Mouse (Mus musculus) adrenal gland, postnatal 25 days (tissue): Measurements from ENCODE around the gene Fam178b. TPM values are rescaled to one million over a fixed set of nuclear protein-coding genes. Genes with fewer than 3 reads are reported as not detected.

Experiments
- DNase-seq: peaks from one replicate; pipeline ENCODE4 v3.0.0; 2021; ENCODE audit warnings: mixed read lengths
- total RNA-seq: library from RNA; stranded (reverse); gene quantifications from 2 replicates; pipeline ENCODE4 v1.2.3, GENCODE M21; 2021

Gene Fam178b
- total RNA-seq, 1 experiment from 2014 or later: 0.67 TPM

DNA sequence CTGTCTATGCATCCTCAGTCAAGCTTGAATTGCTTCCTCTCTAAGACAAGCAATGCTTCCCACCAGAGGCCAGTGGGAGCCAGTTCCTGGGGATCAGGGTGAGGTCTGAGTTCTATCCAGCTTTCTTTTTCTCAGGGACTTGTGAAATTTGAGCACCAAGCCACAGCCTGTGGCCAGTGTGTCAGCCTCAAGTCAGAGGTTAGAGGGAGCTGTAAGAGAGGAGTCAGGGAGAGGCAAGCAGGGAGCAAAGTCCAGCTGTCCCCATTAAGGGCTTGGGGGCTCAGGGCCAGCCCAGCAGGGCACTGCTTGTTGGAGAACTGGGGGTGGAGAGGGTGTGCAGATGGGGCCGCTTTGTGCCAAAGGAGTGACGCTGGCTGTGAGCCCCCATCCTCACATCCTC lies 119.8 kb downstream of the Fam178b start:
- DNase-seq: no peak

DNA sequence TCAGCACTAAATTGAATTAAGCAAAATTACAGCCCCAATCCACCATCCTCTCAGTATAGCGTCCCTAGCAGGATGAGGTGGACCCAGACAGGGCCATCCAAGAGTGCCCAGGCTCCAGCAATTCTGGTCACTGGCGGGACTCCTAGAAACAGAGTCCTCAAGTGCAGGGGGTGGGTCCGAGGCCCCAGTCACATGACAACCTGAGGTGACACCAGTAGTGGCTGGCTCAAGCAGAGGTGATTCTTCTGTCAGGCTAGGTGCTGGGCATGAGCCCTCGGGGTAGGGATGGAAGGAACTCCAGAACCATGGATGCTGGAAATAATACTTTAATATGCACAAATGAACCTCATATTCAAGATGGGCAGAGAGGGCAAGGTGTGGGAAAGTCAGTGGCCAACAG lies 120.6 kb downstream of the Fam178b start:
- DNase-seq: no peak

DNA sequence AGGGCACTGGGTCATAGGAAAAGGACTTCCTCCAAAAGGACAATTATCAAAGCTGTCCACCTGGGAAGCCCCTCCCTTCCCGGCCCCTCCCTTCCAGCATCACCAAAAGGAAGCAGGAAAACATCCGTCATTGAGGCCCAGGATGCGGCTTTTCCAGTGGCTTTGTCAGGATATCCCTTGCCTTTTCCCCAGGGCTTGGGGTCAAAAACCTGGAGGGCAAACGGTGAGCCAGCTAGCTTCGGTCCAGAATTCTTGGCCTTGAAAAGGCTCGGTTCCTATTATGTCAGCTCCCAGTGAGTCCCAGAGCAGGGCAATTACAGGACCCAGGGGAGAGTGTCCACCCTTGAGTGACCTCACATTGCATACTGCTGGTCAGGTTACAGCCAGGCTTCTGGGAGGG lies 122.1 kb downstream of the Fam178b start:
- no peak for DNase-seq

DNA sequence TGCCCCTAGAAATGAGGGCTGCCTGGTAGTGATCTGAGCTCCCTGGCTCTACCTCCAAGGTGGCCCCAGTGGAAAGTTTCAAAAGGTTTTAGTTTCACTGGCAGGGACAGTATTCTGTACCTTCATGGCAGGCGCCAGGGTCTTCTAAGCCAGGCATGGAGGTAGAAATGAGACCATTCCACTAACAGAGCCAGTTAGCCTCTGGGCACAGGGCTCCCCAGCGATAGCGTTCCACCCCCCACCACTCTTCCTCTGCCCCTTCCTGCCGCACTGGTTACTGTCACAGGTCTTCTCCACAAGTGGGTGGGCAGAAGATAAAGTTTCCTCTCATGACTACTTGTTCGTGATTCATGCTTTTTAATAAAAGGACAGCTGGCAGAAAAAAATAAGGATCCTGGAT lies 123.1 kb downstream of the Fam178b start:
- no peak for DNase-seq

DNA sequence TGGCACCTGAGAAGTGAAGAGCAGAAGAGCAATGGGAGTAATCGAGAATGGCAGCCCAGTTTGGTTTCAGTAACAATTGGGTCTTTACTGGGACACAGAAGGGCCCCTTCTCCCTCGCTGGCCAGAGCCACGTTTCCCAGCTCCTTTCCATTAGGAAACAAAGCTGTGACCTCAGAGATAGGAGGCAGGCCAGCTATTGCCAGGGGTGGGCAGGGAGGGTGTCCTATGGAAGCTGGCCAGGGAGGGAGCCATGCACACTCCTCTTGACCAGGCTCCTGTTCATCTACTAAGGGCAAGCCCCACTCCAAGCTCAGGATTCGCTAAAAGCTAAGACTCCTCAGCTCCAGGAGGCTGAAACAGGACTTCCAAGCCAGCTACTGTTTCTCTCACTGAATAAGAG lies 123.7 kb downstream of the Fam178b start:
- DNase-seq: no peak

DNA sequence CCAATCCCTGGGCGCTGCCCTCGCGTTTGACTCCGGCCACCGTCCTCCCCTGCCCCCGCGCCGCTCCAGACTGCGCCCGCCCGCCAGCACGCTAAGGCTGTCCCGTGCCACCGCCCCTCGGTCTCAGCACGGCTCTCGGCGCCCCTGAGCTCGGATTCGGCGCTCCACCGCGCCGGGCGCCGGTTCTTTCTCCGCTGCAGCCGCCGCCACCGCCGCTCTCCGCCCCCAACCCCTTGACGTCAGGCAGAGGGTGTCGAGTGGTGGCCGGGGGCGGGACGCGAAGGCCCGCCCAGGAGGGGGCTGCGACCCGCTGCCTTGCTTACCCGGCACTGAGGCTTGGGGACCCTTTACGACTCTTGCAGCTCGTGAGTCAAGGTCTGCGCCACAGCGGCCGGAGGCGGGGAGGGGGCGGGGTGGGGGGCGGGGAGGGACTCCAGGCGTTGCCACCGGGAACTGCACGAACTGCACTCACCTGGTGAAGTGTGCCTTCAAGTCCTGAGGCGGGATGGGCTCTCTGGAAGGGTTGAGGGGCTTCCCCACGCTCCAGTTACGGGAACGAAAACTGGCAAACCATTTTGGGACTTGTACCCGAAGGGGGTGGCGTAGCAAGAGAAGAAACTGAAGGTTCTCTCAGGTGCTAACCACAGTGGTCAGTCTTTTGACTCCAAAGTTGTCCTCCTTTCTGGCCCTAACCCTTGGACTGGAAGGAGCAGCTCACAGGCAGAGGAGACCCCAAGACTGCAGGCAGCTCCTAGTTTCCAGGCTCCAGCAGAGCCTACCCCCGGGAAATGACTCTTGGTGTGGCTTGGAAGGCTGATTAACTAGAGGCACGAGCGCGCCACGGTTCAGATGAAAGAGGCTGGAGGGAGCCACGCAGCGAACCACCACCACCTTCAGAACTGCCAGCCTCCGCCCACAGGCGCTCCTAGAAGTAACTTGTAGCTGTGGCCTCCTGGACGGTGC lies 124.7 kb downstream of the Fam178b start, which contains the start of gene Sema4c:
Sema4c (minus strand) TSS at position 319 of the 963 bp plus-strand sequence.
- peak; percentile 79 for DNase-seq

DNA sequence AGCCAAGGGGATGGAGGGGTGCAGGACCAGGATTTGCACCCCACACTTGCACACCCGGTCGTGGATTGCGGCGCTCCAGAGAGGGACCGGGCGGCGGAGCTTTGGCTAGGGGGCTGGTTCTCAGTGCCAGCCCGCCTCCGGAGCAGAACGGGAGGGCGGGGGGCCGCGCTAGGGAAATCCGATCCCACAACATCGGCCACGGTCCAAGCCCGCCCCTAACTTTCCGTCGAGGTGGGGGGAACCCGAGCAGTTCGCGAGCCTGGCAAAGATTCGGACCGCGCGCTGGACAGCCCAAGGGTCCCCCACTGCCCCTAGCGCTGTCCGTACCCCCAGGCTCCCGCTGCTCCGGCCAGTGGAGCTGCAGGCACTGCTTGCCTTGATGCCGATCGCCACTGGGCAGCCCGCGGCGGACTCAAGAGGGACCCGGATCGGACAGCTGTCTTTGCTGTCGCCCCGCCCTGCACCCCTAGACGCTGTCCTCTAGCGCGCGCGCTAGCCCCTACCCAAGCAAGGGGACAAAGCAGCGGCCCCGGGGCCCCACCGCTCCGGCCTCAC lies 125.4 kb downstream of the Fam178b start:
- peak; percentile 78 for DNase-seq

DNA sequence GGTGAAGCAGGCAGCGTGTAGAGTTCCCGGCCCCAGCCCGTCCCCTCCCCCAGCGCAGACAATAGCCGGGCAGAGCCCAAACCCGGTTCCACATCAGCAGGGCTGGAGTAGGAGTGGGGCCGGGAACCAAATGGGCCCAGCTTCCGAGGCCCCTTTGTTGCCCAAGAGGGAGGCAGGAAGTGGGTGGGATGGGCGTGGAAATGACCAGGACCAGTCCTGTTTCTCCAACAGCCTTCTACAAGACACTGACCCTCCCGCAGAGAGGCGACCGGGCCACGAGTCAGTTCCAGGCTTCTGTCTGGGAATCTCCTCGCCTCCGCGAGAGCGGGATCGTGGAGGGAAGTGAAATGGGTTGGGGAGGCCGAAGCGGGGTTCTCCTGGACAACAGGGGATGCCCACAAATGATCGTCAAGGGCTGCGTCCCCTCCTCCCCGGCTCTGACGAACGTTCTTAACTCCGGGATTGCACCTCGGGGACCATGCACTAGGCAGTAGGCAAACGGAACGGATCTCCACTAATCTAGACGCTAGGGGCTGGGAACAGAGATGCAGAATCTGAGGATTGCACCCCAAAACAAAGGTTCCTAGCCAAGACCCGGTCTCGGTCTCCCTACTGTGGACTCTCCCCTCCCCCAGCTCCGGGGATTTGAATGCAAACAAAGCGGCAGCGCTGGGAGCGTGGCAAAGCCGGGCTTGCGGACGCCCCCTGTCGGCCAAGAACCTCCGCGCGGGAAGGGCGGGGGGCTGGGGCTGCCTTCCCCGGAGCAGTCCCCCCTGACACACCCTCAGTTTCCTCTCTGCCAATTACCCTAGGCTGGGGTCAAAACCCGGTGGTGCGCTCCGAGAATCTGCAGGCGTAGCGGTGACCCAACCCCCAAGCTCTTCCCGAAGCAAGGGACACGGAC lies 126.2 kb downstream of the Fam178b start:
- peak; percentile 92 for DNase-seq

DNA sequence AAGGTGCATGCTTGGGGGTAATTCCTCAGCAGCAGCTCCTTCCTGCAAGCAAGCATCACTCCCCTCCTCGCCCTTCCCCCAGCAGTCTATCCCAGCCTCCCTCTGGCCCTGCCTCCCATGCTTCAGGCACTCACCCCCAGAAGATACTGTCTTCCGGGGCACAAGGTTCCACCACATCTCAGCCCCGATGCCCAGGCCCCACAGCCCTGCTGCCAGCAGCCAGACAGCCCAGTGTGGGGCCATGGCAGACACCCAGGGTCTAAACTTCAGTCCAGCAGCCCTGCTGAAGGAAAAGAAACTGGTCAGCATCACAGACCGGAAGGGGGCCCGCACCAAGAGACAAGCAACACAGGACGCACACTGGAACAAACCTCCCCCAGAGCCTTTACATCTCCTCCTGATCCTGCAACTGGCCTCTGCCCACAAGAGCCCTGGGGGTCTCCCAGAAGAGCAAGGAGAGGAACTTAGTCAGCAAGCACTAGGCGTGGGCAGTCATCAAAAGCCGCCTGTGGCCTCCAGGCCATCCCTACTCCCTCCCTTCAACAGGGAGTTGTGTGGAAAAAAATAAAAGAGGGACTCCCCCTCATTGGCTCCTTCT lies 127.1 kb downstream of the Fam178b start:
- DNase-seq: no peak

DNA sequence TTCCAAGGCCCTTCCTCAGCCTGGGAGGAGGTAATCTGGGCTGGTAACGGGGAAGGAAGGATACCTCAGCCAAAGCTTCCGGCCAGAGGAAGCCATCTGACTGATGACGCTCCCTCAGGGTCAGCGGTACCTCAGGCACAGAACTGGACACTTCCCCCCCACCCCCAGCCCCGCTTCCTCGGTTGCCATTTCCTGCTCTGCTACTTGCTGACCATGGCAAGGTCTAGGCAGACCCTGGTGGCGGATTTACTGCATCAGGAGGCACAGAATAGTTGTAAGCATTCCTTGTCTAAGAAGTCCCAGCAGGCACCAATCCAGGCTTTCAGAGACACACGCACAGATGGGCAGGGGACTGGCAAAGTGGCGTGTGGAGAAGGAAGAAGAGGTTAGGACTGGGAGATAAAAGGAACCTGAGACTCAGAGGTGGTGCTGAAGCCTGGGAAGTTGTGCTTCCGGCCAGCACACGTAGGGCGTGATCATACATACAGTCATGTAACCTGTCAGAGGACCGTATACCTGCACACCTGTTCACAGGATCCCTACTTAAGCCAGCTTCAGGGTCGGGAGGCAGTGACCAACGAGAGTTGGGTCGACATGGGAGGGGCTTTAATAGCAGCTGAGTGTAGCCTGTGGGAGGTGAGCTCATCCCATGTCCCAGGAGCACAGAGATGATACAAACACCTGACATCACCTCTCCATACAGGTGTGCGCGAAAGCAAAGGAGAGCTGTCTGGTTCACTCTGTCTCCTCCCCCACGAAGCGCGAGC lies 128.2 kb downstream of the Fam178b start:
- no peak for DNase-seq

DNA sequence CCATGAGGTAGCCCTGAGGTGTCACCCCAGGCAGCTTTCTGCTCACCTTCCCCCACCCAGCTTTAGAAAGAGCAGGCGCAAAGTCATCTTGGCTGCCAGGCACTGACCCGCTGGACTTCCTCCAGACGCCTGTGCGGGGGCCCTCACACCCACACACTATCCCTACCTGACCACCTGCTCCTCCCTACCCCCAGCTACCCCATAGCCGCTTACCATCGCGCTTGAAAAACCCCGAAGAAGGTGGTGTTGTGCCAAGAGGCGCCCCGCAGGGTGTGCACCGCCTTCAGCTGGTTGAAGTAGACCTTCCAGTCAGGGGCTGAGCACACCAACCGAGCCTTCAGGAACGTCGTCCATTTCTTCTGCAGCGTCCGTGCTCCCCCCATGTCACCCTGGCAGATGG lies 130.5 kb downstream of the Fam178b start:
- no peak for DNase-seq

DNA sequence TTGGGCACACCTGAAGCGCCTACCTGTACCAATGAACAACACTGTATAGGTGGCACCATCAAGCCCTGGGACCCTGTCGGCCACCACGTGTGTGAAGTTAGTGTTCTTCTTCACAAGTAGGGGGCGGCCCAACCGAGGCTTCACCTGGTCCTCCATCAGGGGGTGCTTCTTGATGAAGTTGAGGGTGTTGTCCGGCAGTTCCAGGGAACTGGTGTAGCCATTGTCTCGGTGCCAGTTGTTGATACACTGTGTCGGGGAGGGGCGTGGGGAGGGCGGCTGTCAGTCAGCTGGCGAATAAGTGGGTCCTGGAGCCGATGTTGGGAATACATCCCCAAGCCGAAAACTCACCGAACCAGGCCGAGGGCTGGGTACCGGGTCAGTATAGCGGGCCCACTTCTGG lies 131.1 kb downstream of the Fam178b start:
- DNase-seq: no peak

DNA sequence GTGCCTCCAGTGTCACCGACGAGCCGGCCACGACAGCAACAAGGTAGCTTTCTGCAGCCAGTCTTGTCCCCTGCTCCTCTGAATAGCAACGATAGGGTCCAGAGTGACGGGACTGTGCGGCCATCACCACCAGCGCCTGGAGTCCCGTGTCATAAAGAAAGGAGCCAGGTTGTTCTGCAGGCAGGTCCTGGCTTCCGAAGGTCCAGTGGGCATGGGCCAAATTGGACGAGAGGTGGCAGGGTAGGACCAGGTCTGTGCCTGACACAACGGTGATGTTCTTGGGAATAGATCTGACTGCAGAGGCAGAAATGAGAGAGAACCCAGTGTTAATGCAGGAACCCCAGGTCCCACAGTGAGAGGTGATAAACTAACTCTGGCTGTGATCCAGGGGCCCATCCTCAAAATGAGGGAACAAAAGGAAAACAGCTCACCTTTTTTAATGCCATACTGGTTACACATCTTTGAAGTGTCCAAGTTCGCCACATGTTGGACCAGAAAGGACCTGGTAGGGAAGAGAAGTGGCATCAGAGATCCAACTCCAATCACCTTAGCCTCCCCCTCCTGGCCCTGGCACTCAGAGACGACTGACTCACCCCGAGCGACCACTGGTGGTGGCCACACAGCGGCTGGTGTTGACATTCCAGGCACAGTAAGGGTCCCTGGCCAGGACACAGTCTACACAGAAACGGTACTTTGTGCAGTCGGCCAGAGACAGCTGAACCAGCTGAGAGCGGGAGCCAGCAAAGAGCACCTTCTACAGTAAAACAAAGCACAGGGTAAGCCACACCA lies 132.7 kb downstream of the Fam178b start:
- DNase-seq: no peak

DNA sequence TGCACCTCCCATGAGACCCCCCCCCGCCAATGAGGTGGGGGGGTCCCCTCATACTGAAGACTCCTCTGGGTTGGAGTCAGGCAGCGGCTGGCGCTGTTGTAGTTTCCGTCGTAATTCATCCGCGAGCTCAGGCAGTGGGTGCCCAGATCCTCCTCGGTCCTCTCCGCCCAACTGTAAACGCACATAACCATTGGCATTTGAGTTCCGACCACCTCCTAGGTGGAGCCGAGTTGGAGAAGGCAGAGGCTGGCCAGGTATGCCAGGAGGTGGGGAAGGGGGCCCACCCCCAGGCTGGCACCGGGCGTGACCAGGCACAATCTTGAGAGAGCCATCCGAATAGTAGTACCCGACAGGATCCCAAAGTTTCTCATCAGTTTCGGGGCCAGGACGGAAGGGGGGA lies 133.5 kb downstream of the Fam178b start:
- no peak for DNase-seq

DNA sequence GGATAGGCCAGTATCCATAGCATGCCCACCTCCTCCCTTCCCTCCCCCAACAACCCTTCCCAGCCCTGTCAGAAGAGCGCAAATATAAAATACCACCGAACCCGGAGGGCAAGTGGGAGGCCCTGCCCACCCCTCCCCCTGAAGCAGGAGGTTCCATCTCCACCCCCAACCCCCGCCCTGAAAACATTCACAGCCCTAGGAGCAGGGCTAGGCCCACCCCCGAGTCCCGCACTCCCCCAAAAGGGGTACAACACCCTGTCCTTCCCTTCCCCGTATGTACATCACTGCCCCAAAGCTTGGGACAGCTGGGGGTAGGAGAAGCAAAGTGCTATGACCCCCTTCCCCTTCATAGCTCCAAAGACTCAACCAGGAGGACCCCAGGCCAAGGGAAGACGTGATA lies 134.2 kb downstream of the Fam178b start:
- no peak for DNase-seq

DNA sequence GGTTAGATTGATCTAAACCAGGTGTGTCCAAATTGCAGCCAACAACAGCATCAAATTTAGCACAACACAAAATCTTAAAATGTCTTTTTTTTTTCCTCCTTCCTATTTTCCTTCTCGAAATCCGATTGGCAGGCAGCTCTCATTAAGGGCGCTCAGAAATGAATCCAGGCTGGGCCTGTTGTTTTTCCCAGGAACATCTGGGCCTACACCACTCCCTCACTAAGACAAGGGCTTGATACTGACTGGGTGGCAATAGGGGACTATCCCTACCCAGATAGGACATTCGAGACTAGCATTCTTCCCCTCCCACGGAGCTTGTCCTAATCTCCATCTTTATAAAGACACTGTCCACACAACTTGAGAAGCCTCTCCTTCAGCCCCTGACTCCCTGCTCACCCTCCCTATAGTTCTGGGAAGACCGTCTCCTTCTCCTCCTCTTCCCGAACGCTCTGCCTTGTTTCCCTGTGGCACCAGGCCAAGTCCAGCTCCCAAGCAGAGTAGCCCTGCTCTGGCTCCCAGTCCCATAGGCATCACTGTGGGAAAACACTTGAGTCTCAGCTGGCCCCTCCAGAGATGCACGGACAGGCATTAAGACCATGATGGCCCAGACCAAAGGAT lies 134.9 kb downstream of the Fam178b start:
- DNase-seq: no peak

DNA sequence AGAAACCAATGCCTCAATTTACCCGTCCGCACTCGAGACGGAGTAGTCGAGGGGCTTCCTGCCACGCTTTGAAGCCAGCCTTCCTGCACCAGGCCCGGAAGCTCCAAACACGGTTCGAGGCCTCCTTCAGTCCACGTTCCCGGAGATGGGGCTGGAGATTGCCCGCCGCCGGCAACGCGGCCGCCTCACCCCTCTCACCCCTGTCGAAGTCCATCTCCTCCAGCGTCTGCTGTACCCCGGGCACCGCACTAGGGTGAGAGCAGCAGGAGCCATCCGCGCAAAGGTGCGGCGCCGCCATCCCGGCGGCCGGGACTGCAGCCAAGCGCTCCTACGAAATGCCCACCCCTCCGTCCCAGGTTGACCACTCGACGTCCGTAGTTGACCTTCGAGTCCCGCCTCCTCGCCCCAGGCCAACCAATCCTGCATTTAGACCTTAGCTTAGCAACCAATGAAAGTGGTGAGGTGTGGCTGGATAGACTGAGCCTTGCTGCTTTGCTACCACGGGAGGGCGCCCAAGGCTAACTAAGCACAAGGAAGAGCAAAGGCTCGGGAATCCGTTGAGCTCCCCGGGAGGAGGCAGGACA lies 136.0 kb downstream of the Fam178b start, which contains the start of gene Ankrd39:
Ankrd39 (minus strand) TSS at position 558 of the 584 bp plus-strand sequence.
- peak; percentile 96 for DNase-seq

DNA sequence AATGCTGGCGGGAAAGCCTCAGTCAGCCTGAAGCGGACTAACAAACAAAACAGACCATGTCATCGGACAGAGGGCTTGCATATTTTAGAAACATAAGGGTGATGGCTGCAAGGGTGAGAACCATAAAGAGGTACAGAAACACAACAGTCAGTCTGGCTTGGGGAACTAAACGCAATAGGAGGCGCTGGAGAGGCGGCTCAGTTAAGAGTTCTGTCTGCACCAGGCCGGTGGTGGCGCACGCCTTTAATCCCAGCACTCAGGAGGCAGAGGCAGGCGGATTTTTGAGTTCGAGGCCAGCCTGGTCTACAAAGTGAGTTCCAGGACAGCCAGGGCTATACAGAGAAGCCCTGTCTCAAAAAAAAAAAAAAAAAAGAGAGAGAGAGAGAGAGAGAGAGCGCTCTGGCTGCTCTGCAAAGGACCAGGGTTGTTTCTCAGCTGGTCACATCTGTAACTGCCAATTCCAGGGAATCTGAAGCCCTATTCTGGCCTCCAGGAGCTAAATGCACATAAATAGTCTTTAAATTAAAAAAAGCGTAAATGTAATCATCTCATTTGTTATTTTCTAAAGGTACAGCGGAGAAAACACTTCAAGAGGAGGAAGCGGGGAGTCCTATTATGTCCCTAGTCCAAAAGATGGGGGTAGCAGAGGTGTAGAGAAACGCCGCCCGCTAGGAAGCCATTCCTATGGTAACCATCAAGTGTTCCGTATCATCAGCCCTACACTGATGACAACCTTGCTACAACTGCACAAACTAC lies 137.0 kb downstream of the Fam178b start:
- DNase-seq: no peak

DNA sequence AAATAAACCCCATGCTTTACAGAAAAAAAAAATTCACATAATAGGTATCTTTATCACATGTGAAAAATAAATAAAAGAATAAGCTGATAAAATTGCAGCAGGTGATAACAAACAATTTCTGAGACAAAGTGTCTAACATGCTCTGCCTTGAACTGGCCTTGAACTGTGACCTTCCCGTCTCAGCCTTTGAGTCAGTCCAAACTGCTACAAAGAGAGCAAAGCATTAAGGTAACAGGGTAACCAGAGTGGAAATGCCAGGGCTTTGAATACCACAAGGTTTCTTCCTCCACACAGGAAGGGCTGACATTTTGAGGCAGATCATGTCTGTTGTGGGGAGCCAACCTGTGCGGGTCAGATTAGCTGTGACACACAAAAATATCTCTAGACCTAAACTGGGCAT lies 137.6 kb downstream of the Fam178b start:
- no peak for DNase-seq
